Comparison of ENCODE assay signal across 9 mouse cellular contexts in the genomic region with DNA sequence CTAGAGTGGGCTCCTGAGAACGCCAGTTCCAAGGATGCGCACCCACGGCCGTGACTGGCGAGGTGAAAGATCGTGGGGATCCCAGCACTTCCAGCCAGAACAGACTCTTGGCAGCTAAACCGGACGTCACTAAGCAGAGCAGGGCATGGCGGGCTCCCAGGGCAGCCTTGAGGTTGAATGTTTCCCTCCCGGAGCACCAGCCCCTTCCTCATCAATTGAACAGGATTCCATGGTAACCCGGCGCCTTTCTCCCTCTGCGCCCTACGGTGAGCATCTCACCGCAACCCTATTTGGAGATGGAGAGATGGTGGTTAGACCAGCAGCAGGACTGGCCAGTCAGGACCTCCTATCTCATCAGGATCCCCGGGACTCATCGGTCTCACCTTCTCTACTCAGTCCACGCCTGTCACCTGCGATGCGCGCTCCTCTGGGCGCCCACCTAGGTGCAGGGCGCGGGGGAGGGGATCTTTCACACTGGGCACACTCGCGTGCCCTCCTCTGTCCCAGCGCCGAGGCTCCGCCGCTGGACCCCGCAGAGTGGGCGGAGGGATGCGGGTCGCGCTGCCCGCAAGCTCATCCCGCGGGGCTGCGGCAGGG. TPM values are rescaled to one million over a fixed set of nuclear protein-coding genes. Genes with fewer than 3 reads are reported as not detected.
A peak's percentile ranks its signal among the peaks of the same experiment; 100 is the strongest.
DNase-seq lines count a peak whose midpoint lies in the region; ATAC-seq and TF ChIP-seq lines count a peak whose summit lies in the region.
"Had no signal": no experiment of that assay in that cellular context is flagged by ENCODE, and none has a peak within 500 bp of the region (broad histone marks: within the 10 kb centered on the region; RNA-seq: fewer than 3 reads in every experiment).

No protein-coding gene starts in this region.

- DNase-seq in heart, embryonic 10.5 days (ENCODE audit: low spot score): no peak
- no peak for DNase-seq in heart, adult 8-10 months (ENCODE audit: low spot score)
- DNase-seq in MN1 (ENCODE audit: low spot score): peak; percentile 40
- no peak for DNase-seq in forebrain, postnatal 0 days
- peak; percentile 93 for DNase-seq in midbrain, embryonic 11.5 days (ENCODE audit: low spot score, missing footprints)
- no peak for DNase-seq in gastrocnemius, postnatal 36 days
- no peak for DNase-seq in spleen, postnatal 36 days (ENCODE audit: low spot score in 2 of 2)

- TF ChIP-seq CTCF in forebrain, postnatal 0 days (IDR thresholded peaks at IDR 0.05; ENCODE audit: low read depth): no peak

- WGBS in heart, embryonic 10.5 days: under 1% methylated on average over 39 of the region's 39 CpGs
- 1% methylated on average over 35 of the region's 39 CpGs for WGBS in forebrain, postnatal 0 days
- WGBS in midbrain, embryonic 11.5 days: under 1% methylated on average over 37 of the region's 39 CpGs

- peaks cover 64% of the 10 kb centered on the region for H3K27me3 ChIP-seq in heart, embryonic 10.5 days (ENCODE audit: insufficient read depth, poor library complexity, severe bottlenecking)
- H3K27me3 ChIP-seq in forebrain, postnatal 0 days (ENCODE audit: insufficient read depth, low read length): peaks cover 35% of the 10 kb centered on the region
- peaks cover 51% of the 10 kb centered on the region for H3K27me3 ChIP-seq in midbrain, embryonic 11.5 days (ENCODE audit: control insufficient read depth, insufficient read depth, low read length)

- intact Hi-C loops in gastrocnemius, postnatal 36 days (cut with DNase I): no loop called here

- peak overlapping the region; percentile 79 for H3K4me3 ChIP-seq in heart, embryonic 10.5 days
- peak overlapping the region; percentile 63 for H3K4me3 ChIP-seq in forebrain, postnatal 0 days (ENCODE audit: low read depth, low read length)
- H3K4me3 ChIP-seq in midbrain, embryonic 11.5 days (ENCODE audit: low read depth, low read length): peak overlapping the region; percentile 58

- H3K36me3 ChIP-seq in heart, embryonic 10.5 days: no peaks in the 10 kb centered on the region
- no peaks in the 10 kb centered on the region for H3K36me3 ChIP-seq in forebrain, postnatal 0 days (ENCODE audit: insufficient read depth)
- H3K36me3 ChIP-seq in midbrain, embryonic 11.5 days (ENCODE audit: control insufficient read depth, insufficient read depth, low read length): no peaks in the 10 kb centered on the region

- peak overlapping the region; percentile 79 for H3K27ac ChIP-seq in heart, embryonic 10.5 days
- H3K27ac ChIP-seq in forebrain, postnatal 0 days (ENCODE audit: low read depth, low read length): no peak overlapping the region
- no peak overlapping the region for H3K27ac ChIP-seq in midbrain, embryonic 11.5 days (ENCODE audit: low read depth, low read length)

- peak overlapping the region; percentile 46; the same call in 1 of the 2 replicates for H3K9ac ChIP-seq in forebrain, postnatal 0 days
- peak overlapping the region; percentile 44; the same call in 1 of the 2 replicates for H3K9ac ChIP-seq in midbrain, embryonic 11.5 days (ENCODE audit: low read length)

- ATAC-seq in forebrain, postnatal 0 days: peak; percentile 3; the same call in 1 of the 2 replicates
- peak; percentile 22; the same call in 1 of the 2 replicates for ATAC-seq in midbrain, embryonic 11.5 days (ENCODE audit: low FRiP score)
- ATAC-seq in erythroblast, adult 5-6 weeks (replicated peaks; ENCODE audit: low FRiP score, poor library complexity, severe bottlenecking): no peak

- peaks cover 62% of the 10 kb centered on the region for H3K4me1 ChIP-seq in heart, embryonic 10.5 days
- H3K4me1 ChIP-seq in forebrain, postnatal 0 days (ENCODE audit: insufficient read depth): no peaks in the 10 kb centered on the region; the same call in 1 of the 2 replicates
- peaks cover 19% of the 10 kb centered on the region for H3K4me1 ChIP-seq in midbrain, embryonic 11.5 days (ENCODE audit: control insufficient read depth, insufficient read depth, low read length)

- H3K9me3 ChIP-seq in heart, embryonic 10.5 days: no peaks in the 10 kb centered on the region
- no peaks in the 10 kb centered on the region for H3K9me3 ChIP-seq in forebrain, postnatal 0 days (ENCODE audit: low read length)
- no peaks in the 10 kb centered on the region for H3K9me3 ChIP-seq in midbrain, embryonic 11.5 days (ENCODE audit: control insufficient read depth, low read length)

- H3K4me2 ChIP-seq in forebrain, postnatal 0 days (ENCODE audit: low read depth): peak overlapping the region; percentile 100
- H3K4me2 ChIP-seq in midbrain, embryonic 11.5 days: peak overlapping the region; percentile 97

RNA-seq across cellular contexts. Expression of gene Tesc, which starts 0.3 kb away (rescaled TPM):
- polyA plus RNA-seq in heart, embryonic 10.5 days (2016; fragmentation: Nextera tagmentation; extraction: Ambion mirVana): 10.0 and 19.0 TPM in 2 replicates
- total RNA-seq in heart, adult 8-10 months (2022): 100 to 1,000 TPM; 204 to 264 (median 228) TPM
- 8.5 and 13.0 TPM in 2 replicates for total RNA-seq in forebrain, postnatal 0 days (2014; rRNA removed)
- polyA plus RNA-seq in forebrain, postnatal 0 days (2015; fragmentation: Nextera tagmentation; extraction: Ambion mirVana): 12.2 and 19.9 TPM in 2 replicates
- 0.69 and 1.2 TPM in 2 replicates for polyA plus RNA-seq in midbrain, embryonic 11.5 days (2014; fragmentation: Nextera tagmentation; extraction: Ambion mirVana)
- total RNA-seq in erythroblast, adult 5-6 weeks (2015; ENCODE audit: low replicate concordance): 4.6 TPM in 1 of 2 replicates, not detected in the other
- total RNA-seq in erythroblast, adult 5-6 weeks (2017; ENCODE audit: low replicate concordance): 0.56 and 2.6 TPM in 2 replicates
- total RNA-seq in gastrocnemius, postnatal 36 days (2021): under 1 TPM; 0.44 to 0.71 TPM
- total RNA-seq: MEL had no signal

RNA-seq across cellular contexts. Expression of gene Fbxo21, which starts 50.7 kb away (rescaled TPM):
- polyA plus RNA-seq in heart, embryonic 10.5 days (2016; fragmentation: Nextera tagmentation; extraction: Ambion mirVana): 72.2 and 73.5 TPM in 2 replicates
- 10 to 100 TPM; 29.2 to 43.0 (median 35.2) TPM for total RNA-seq in heart, adult 8-10 months (2022)
- 176 and 197 TPM in 2 replicates for total RNA-seq in forebrain, postnatal 0 days (2014; rRNA removed)
- 150 and 161 TPM in 2 replicates for polyA plus RNA-seq in forebrain, postnatal 0 days (2015; fragmentation: Nextera tagmentation; extraction: Ambion mirVana)
- 90.9 and 93.4 TPM in 2 replicates for polyA plus RNA-seq in midbrain, embryonic 11.5 days (2014; fragmentation: Nextera tagmentation; extraction: Ambion mirVana)
- 1.7 TPM in 1 of 2 replicates, not detected in the other for total RNA-seq in erythroblast, adult 5-6 weeks (2015; ENCODE audit: low replicate concordance)
- 0.98 and 2.0 TPM in 2 replicates for total RNA-seq in erythroblast, adult 5-6 weeks (2017; ENCODE audit: low replicate concordance)
- total RNA-seq in gastrocnemius, postnatal 36 days (2021): 10 to 100 TPM in 1 of 2 experiments, 1 to 10 TPM in 1; 8.5 to 13.6 TPM

Comparison
In these comparisons a context has a peak if more than half of its experiments do, and no peak if none do; other contexts are left out.
1. DNase-seq: peak in MN1 (single experiment) and midbrain, embryonic 11.5 days (single experiment); none in heart, embryonic 10.5 days (single experiment), heart, adult 8-10 months (single experiment), forebrain, postnatal 0 days (single experiment), gastrocnemius, postnatal 36 days (0 of 2) and spleen, postnatal 36 days (0 of 2).
2. RNA of gene Tesc, which starts 0.3 kb away (total RNA-seq): 204 to 264 TPM in heart, adult 8-10 months; 8.5 to 13.0 TPM in forebrain, postnatal 0 days, 0.56 to 4.6 TPM in erythroblast, adult 5-6 weeks and 0.44 to 0.71 TPM in gastrocnemius, postnatal 36 days; every median in the first group is over 10 times any median in the second.
3. Peak in every context shown above with its lines, with median percentiles within 50 percentile points of each other: H3K4me3 ChIP-seq.